Mouse (Mus musculus): ENCODE data around the gene Mmp14. TPM values are rescaled to one million over a fixed set of nuclear protein-coding genes. Genes with fewer than 3 reads are reported as not detected.

Gene Mmp14
- polyA plus RNA-seq (2017; shearing (Covaris generic)), result 6.9 TPM

DNA sequence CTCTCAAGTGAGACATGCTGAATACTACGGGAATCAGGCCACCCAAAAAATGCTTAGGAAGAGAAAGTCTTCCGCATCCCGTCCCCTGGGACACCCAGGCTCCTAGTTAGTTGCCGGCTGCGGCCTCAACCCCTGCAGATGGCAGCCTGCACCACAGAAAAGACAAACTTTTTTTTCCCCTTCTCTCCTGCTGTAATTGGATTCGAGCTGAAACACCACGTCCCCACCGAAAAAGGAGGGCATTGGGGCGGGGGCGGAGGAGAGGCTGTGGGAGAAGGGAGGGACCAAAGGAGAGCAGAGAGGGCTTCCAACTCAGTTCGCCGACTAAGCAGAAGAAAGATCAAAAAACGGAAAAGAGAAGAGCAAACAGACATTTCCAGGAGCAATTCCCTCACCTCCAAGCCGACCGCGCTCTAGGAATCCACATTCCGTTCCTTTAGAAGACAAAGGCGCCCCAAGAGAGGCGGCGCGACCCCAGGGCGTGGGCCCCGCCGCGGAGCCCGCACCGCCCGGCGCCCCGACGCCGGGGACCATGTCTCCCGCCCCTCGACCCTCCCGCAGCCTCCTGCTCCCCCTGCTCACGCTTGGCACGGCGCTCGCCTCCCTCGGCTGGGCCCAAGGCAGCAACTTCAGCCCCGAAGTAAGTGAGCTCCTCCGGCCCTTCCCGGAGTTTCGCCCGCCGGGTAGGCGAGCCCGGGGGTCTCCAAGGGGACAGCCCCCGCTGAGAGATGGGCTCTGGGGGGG, at the start of gene Mmp14:
Mmp14 (plus strand) TSS at position 279 of the 744 bp plus-strand sequence.

GRCm38 (mm10) chr14:54417623-54418081, 13.8 kb upstream of the Mmp14 start, which contains the start of gene Slc7a7:
Slc7a7 (minus strand) TSS chr14:54417780.

DNA sequence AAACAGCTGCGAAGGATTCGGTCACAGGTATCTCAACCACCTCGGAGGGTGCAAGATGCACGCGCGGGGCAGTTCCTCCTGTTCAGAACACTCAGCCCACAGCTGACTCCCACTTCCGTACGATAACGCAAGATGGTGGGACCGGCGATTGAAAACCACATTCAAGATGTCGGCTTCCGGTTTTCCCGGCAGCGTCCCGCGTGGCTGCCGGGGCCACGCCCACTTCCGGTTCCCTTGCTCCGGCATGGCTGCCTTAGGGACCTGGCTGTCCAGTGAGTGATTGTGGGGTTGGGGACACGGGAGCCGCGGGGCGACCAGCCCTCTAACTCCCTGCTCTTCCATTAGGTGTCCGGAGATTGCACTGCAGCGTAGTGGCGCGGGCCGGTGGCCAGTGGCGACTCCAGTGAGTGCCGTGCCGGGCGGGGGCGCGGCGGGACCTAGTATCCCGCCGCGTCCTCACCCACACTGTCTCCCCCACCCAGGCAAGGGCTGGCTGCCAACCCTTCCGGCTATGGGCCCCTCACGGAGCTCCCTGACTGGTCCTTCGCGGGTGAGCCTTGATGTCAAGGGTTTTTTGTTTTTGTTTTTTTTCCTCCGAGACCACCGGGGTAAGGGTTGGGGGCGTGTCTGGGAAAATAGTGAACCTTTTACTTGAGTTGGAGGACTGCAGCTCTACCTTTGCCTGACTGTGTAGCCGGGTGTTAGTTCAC, 4.6 kb upstream of the Mmp14 start, which contains the start of gene Mrpl52:
Mrpl52 (plus strand) TSS at position 221 of the 710 bp plus-strand sequence.

GRCm38 (mm10) chr14:54463959-54464292, 32.5 kb downstream of the Mmp14 start, which contains the start of gene Lrp10:
Lrp10 (plus strand) TSS chr14:54464137.

DNA sequence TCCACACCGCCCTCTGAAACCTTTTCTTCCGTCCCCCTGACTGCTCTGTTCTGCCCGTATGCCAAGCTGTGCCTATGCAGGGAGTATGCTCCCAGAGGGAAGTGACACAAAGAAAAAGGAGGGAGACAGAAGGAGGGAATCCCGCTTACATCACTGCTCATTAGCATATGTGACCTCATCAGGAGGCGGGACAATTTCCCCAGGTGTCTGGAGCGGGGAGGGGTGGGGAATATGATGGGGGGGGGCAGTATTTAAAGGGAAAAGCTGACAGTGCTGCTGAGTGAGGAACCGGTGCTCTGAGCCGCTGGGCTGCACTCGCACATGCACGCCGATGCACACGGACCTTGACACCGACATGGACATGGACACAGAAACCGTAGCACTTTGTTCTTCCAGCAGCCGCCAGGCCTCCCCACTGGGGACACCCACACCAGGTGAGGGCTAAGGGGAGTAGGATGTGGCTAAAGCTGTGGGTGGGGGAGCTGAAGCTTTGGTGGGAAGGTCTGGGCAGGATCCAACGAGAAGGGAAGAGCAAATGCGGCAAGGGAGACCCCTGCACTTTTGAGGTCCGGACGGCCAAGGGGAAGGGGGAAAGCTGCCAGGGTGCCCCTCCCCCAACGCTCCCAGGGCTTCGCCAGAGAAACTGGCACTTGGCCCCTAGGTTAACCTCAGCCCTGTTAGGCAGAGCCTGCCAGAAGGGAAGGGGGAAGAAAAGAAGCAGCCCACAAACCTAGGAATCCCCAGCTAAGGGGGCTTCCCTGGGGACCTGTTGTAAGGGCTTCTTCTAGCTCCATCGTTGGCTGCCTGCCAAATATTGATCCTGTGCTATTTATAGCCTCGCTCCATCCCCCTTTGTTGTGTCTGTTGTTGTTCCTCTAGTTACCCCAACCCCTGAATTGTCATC, 44.8 kb downstream of the Mmp14 start, which contains the start of gene Rem2:
Rem2 (plus strand) TSS at position 160 of the 904 bp plus-strand sequence.

Other genes starting within 250 kb of the Mmp14 start
- gene Dad1, start 177.5 kb upstream of the Mmp14 start, polyA plus RNA-seq (2017; shearing (Covaris generic)), result 435 TPM
- gene Abhd4, start 177.4 kb upstream of the Mmp14 start, polyA plus RNA-seq (2017; shearing (Covaris generic)), result 13.4 TPM
- gene Olfr49, start 146.7 kb upstream of the Mmp14 start, polyA plus RNA-seq (2017; shearing (Covaris generic)), result 0.04 TPM
- 58.9 TPM for gene Oxa1l, start 70.8 kb upstream of the Mmp14 start, polyA plus RNA-seq (2017; shearing (Covaris generic))
- 1.6 TPM for gene Slc7a7, start 13.8 kb upstream of the Mmp14 start, polyA plus RNA-seq (2017; shearing (Covaris generic))
- gene Mrpl52, start 4.7 kb upstream of the Mmp14 start, polyA plus RNA-seq (2017; shearing (Covaris generic)), result 215 TPM
- gene Lrp10, start 32.5 kb downstream of the Mmp14 start, polyA plus RNA-seq (2017; shearing (Covaris generic)), result 391 TPM
- 0.71 TPM for gene Rem2, start 44.5 kb downstream of the Mmp14 start, polyA plus RNA-seq (2017; shearing (Covaris generic))
- 44.9 TPM for gene Prmt5, start 85.9 kb downstream of the Mmp14 start, polyA plus RNA-seq (2017; shearing (Covaris generic))
- 31.7 TPM for gene Haus4, start 123.0 kb downstream of the Mmp14 start, polyA plus RNA-seq (2017; shearing (Covaris generic))
- 0.53 TPM for gene Ajuba, start 145.9 kb downstream of the Mmp14 start, polyA plus RNA-seq (2017; shearing (Covaris generic))
- 2.4 TPM for gene 4931414P19Rik, start 174.4 kb downstream of the Mmp14 start, polyA plus RNA-seq (2017; shearing (Covaris generic))
- gene Psmb5, start 186.4 kb downstream of the Mmp14 start, polyA plus RNA-seq (2017; shearing (Covaris generic)), result 216 TPM
- gene Psmb11, start 189.8 kb downstream of the Mmp14 start, polyA plus RNA-seq (2017; shearing (Covaris generic)), result not detected
- not detected for gene Gm17606, start 209.3 kb downstream of the Mmp14 start, polyA plus RNA-seq (2017; shearing (Covaris generic))
- gene Cdh24, start 209.8 kb downstream of the Mmp14 start, polyA plus RNA-seq (2017; shearing (Covaris generic)), result 1.9 TPM

Measured in CD4-positive, CD25-positive, alpha-beta regulatory T cell (primary cell).